Mouse (Mus musculus) frontal cortex, adult 2 months (tissue): ENCODE data around the gene Kdm5b. TPM values are rescaled to one million over a fixed set of nuclear protein-coding genes. Genes with fewer than 3 reads are reported as not detected.

Experiments used
- DNase-seq, 2 experiments: peaks; one replicate each; pipeline ENCODE4 v3.0.0; 2022; ENCODE audit warnings: low spot score in 1 of 2; ENCODE audit errors: extremely low spot score in 1 of 2
- polyA plus RNA-seq: library from polyadenylated mRNA; depleted of rRNA; stranded (reverse); fragments of >200 nt; gene quantifications from 2 replicates; pipeline ENCODE4 v1.2.3, GENCODE M21; 2012

Kdm5b gene
- polyA plus RNA-seq, 1 experiment: 31.5 TPM

DNA sequence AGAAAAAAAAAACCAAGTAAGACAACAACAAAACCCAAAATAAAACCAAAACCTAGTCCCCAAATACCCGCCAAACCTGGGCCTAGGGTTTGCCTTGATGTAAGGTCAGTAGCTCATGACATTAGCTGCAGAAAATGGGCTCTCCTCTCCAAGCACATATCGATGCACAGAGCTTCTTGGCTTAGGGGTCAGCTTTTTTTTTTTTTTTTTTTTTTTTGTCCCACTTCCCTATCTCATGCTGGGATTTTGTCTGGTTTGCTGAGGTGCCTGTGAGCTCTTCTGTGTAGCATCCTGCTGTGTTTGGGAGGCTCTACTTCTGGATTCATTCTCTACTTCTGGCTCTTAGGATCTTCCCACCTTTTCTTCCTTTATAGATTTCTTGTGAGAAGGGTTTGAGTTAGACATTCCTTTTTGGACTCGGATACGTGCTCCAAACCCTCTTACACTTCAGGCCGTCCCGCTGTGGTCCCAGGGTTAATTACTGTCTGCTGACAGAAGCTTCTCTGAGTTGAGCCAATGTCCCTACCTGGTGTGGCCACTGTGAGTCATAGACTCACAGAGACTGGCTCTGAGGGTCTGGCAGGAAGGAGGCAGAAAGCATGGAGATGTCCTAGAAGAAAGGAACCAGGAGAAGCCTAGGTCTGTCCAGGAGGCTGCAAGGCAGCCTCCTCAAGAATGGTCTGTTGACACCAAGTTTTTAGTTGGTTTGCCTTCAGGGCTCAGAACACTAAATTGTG lies 17.6 kb downstream of the Kdm5b start:
- DNase-seq: no peak

DNA sequence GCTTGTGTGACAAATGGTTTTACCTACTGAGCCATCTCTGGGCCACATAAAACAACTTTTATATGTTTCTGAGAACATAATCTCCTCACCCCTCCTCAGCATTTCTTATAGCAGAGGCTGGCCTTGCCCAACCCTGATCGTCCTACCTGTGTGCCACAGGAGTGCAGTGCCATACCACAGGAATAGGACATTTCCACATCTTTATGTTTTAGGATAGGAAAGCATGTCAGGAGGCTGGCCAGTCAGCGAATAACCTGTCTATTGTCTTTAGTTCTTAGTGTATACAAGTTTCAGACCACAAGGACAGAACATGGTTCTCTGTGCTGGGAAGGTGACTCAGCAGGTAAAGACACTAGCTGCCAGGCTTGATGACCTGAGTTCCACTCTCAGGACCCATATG lies 20.8 kb downstream of the Kdm5b start:
- DNase-seq: no peak

DNA sequence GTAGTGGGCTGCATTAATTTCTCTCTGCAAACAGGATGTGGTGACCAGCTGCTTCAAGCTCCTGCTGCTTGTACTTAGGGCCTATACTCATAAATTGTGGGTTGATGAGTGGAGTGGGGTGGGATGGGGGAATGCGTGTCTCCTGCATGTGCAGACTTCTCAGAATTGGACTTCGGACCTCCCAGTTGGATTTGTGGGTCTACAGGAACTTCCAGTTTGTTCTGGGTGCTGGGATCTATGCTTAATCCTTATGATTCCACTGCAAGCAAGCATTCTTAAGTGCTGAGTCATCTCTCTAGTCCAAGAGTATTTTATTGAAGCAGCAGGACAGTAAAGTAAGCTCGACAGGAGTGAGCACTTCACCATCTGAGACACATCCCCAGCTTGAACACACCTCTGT lies 23.6 kb downstream of the Kdm5b start:
- DNase-seq: no peak

DNA sequence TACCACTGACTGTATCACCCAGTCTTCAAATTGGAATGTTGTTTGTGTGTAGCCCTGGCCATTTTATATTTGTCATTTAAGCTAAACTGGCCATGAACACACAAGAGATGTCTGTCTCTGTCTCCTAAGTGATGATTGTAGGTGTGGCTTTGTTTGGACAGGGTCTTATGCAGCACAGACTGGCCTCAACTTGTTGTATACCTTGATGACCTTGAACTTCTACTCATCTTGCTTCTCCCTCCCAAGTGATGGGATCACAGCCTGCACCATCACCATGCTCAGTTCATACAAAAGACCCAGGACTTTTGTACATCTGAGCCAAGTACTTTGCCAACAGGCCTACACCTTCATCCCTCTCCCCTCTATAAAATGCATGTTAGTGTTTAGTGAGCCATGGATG lies 29.7 kb downstream of the Kdm5b start:
- no peak for DNase-seq

DNA sequence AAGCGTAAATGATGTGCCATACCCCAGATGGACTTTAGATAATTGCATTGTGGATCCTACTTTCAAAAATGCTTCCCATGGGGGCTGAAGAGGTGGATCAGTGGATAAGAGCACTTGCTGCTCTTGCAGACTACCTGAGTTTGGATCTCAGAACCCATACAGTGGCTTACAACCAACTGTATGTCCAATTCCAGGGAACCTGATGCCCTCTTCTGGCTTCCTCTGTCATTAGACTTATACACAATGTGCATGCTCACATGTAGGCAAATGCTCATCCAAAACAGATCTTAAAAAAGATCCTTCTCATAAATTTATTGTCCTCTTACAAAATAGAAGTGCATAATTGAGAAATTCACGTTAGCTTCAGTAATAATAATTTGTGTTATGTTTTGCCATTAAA lies 31.8 kb downstream of the Kdm5b start:
- DNase-seq: no peak

DNA sequence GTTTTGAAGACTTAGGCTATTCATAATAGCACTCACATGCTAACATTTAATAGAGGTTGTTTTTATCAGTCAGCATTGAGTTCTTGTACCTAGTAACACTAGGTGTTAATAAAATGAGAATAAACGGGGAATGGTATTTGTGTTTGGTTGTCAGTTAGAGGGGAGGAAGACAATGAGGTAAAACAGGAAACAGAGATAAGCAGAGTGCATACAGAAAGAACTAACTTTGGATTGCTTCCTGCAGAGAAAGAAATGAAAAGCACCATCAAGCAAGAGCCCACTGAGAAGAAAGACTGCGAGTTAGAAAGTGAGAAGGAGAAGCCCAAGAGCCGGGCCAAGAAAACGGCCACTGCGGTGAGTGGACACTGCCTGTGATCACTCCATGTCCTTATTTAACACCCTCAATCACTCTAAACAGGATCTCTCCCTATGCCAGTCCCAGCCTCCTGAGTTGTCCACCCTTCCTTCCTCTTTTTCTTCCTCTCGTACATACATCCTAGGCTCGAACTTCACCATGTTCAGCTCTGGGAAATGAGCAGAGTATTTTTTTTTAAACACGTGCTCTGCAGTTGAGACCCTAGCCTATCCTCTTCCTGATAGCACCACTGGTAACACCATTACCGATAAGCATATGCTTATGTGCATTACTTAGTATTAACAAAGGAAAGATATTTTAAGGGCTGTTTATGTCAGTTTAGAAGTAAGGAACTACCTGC lies 37.5 kb downstream of the Kdm5b start:
- DNase-seq: no peak

DNA sequence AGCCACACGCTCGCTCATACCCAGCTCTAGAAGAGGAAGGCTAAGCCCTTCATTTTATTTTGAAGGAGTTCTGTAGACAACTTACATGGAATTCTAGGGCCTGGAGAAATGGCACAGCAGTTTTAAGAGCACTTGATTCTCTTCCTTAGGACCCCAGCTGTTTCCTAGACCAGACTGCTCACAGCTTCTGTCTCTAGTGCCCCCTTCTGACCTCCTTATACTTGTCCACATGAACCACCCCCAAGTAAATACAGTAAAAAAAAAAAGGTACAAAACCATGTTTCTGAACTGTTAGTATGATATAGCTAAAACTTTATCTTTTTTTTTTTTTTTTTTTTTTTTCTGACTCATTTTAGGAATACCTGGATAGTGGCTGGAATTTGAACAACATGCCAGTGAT lies 44.1 kb downstream of the Kdm5b start:
- no peak for DNase-seq

DNA sequence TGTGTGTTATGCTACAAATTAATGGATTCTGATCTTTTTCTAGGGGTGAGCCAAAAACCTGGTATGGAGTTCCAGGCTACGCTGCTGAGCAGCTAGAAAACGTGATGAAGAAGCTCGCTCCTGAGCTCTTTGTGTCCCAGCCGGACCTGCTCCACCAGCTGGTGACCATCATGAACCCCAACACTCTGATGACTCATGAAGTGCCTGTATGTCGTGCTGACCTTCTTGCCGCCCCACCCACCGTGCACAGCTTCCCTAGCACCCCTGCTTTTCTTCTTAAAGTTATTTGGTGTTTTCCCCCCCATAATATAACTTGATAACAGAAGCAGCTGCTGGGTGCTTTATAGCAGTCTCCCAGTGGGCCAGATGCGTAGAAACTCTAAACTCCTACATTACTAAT lies 45.7 kb downstream of the Kdm5b start:
- no peak for DNase-seq

DNA sequence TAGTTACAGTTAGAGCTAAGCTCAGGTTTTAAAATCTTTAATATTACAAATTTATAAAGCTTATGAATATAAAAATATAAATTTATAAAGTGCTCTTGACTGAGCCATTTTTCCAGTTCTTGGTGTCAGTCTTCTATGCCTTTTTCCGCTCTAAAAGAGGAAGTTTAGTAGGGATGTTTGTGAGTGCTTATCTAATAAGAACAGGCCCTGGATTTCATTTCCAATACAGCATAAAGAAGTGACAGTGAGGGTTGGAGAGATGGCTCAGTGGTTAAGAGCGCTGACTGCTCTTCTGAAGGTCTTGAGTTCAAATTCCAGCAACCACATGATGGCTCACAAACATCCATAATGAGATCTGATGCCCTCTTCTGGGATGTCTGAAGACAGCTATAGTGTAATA lies 46.4 kb downstream of the Kdm5b start:
- DNase-seq: no peak

DNA sequence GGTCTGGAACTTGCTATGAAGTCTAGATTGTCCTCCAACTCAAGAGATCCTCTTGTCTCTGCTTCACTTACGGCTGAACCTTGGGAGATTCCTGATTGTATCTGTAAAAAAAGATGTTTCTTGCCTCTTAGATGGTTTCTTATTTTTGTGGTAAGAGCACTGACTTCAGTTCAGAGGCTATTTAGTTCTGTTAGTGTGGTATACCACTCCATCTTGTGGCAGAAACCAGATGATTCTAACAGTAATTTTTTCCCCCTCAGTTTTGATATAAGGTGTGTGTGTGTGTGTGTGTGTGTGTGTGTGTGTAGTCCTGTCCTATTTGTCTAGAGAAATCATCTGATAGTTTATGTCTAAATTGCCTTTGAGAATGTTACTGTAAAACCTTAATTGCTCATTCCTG lies 47.3 kb downstream of the Kdm5b start:
- no peak for DNase-seq

DNA sequence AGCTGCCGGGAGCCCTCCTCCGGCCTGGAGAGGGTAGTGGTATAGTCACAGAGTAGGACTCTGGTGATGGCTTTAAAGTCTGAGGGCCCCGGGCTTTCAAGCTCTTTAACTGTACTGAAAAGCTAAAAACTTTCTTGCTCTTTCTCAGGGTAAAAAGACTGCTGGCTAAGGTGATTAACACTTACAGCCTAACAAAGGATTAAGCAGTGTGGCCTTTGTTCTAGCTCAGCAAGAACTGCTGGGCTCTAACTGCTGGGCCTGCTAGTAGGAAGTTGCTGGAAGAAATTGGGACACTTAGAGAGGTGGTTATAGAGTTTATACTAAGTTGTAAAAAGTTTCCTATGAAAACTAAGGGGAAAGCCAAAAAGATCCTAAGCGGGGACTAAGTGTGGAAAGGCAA lies 49.2 kb downstream of the Kdm5b start:
- no peak for DNase-seq

DNA sequence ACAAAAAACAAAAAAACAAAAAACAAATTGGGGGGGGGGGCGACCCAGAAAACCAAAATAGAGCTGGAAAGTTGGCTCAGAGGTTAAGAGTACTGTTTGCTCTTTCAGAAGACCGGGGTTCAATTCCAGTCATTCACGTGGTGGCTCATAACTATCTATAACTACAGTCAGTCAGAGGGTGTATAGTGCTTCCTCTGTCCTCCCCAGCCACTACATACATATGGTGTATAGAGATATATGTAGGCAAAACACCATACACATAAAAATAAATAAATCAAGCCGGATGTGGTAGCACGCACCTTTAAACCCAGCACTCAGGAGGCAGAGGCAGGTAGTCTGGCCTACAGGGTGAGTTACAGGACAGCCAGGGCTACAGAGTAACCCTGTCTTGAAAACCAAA lies 54.6 kb downstream of the Kdm5b start:
- DNase-seq: no peak

DNA sequence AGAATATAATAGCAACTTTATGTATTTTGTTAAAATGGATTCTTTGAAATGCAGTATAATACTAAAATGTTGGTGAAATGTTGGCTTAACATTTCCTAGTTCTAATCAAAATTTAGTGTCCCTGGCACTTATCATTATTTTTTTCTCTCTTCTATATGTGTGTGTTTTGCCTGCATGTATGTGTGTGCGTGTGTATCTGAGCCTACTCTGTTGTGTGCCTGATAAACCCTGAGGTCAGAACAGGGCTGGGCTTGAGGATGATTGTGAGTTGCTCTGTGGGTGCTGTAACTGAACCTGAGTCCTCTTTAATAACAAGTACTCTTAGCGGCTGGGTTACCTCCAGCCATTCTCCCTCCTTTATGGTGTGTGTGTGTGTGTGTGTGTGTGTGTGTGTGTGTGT lies 55.0 kb downstream of the Kdm5b start:
- DNase-seq: no peak

DNA sequence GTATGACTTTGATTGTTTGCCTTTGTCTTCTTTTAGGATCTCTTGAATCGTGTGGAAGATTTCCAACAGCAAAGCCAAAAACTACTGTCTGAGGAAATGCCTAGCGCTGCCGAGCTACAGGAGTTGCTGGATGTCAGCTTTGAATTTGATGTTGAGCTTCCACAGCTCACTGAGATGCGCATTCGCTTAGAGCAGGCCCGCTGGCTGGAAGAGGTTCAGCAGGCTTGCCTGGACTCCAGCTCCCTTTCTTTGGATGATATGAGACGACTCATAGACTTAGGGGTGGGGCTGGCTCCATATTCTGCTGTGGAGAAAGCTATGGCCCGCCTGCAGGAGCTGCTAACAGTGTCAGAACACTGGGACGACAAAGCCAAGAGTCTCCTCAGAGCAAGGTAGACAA lies 57.7 kb downstream of the Kdm5b start:
- no peak for DNase-seq

DNA sequence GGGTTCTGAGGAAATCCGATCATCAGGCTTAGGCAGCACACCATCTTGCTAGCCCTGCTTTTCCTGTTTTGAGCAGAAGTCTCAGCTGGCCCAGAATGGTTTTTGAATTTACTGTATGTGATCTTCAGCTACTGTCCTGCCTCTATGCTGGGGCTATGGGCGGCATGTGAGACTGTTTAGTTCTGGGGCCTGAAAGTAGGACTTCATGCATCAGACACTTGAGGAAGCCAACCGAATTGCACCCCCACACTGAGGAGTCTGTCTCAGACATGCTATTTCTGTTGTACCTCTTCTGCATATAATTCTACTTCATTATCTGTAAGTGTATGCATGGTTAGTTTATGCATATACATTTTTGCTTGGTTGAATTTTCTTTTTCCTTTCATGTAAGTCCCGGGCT lies 65.4 kb downstream of the Kdm5b start:
- peak in 1 of 2 experiments; percentile 59 for DNase-seq

DNA sequence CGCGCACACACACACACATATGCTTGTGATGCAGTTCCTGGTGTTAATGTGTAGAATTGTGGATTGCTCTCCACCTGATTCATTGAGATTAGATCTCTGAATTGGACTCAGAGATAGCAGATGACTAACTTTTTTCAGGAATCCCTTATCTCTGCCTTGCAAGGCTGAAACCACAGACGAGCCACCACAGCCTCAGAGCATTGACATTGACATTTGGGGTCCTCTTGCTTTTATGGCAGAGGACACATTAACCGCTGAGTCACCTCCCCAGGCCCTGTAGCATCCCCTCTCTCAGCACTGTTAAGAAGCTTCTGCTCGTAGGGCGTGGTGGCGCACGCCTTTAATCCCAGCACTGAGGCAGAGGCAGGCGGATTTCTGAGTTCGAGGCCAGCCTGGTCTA lies 69.5 kb downstream of the Kdm5b start:
- DNase-seq: no peak

DNA sequence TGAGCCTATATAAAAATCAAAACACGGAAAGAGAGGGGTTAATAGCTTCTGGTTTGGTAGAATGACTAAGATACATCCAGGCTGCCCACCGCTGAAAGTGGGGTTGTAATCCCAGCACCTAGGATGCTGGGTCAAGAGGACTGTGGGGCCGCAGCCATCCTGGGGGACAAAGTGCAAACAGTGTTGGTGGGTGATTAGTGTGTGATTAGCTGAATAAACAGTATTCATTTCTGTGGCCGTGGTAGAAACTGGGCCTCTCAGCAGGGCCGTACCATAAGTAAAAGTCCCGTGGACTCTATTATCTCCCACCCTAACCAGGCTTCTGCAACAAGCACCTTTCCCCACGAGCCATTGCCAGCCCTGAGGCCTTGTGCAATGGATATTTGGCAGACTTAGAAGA lies 74.3 kb downstream of the Kdm5b start:
- no peak for DNase-seq

DNA sequence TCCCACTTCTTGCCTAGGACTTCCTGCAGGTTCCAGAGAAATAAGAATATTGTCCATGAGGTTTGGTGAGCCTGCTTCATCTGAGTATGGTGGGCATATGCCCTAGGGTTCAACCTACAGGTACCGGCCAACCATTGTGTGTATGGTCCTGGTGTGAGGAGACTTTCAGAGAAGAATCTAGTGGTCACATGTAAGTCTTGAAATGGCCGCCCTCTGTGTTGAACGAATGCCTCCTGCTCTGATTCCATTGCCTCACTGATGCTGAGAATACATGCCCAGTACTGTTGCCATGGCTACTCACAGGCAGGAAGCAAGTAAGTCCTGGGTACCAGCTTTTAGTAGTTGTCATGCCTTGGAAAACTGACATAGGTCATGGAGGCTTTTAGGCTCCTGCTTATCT lies 76.3 kb downstream of the Kdm5b start:
- no peak for DNase-seq

DNA sequence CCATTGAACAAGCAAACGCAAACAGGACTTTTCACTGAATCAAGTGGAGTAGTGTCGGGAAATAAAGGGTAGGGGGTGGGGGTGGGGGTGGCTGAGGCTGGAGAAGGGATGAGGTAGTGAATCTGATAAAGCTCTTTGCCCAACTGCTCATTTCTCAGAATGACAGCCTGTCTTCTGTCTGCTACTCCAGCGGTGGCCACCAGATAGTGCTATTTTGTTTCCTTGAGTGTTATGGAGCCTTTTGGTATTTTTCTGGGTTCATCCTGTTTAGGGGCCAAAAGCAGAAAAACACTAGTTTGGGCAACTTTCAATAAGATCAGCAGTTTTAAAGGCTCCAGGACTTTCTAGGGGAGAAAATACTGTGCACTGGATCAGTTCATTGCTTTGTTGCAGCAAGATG lies 76.7 kb downstream of the Kdm5b start:
- peak in 1 of 2 experiments; percentile 71 for DNase-seq

DNA sequence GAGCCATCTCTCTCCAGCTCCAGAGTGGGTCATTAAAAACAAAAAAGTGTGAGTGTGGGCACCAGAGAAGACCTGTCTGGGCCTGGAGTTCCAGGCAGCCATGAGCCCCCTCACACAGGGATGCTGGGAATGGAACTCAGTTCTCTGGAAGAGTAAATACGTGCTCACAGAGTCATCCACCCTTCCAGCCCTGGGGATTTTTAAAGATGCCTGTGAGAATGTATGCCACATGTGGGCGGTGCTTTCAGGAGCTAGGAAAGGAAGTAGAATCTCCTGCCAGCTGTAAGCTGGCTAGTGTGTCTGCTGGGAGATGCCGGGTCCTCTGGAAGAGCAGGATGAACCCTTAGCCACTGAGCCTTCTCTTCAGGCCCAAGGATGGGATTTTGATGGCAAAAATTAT lies 78.1 kb downstream of the Kdm5b start:
- DNase-seq: peak in 1 of 2 experiments; percentile 72

DNA sequence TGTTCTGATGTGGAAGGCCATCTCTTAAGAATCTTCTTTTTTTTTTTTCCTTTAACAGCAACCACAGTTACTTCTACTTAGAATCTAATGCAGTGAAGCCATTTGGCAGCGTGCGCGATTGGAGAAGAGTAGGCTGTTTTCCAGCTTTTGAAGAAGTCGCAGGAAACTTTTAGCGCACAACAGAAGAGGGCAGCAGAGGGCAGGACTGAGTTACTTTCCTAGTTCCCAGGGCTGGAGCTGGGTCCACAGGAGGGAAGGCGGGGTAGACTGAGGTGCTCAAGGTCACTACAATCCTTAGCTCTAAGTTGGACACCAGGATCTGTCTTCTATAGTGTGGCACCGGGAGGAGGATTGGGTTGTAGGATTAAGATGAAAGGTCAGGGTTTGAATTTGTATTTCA lies 78.6 kb downstream of the Kdm5b start:
- DNase-seq: peak in 1 of 2 experiments; percentile 76

DNA sequence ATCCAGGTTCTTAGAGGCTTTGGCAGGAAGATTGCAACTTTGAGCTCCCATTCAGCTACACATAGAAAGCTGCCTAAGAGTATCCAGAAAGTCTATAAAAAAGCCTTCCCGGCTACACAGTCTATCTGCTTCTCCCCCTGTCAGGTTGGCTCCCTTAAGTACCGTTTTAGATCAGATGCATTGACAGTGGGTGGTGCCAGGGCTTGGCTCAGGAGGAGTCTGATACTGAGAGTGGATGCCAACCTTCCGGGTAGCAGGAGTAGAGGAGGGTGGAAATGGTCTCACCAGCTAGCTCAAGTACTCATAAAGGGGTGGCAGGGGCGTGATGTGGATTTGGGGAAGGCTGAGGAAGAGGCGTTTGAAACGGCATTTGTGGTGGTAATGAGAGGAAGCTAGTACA lies 79.5 kb downstream of the Kdm5b start:
- no peak for DNase-seq
